Mouse (Mus musculus): Measurements from ENCODE around the gene Prdx5. TPM values are rescaled to one million over a fixed set of nuclear protein-coding genes. Genes with fewer than 3 reads are reported as not detected.
A peak's percentile ranks its signal among the peaks of the same experiment; 100 is the strongest.

The Prdx5 gene
- polyA plus RNA-seq, 1 experiment from 2014 or later = 150 TPM

Small RNA genes within 50 kb of the gene (microRNA-seq; reads per million reads assigned to microRNA genes)
- 3.5 reads per million, percentile 33 among the genes with 10 or more reads in this experiment for gene Mir6990 (ENCODE audit: borderline number of aligned reads)

Other genes with a start within 250 kb of the Prdx5 start
- gene Rps6ka4, start 69.5 kb downstream of the Prdx5 start, polyA plus RNA-seq (2014; fragmentation: Nextera tagmentation; extraction: Ambion mirVana) = 11.1 and 11.7 TPM in 2 replicates
- 0.15 and 0.84 TPM in 2 replicates for gene Ccdc88b, start 51.9 kb downstream of the Prdx5 start, polyA plus RNA-seq (2014; fragmentation: Nextera tagmentation; extraction: Ambion mirVana)
- gene Trmt112, start 408 bp downstream of the Prdx5 start, polyA plus RNA-seq (2014; fragmentation: Nextera tagmentation; extraction: Ambion mirVana) = 91.5 and 97.8 TPM in 2 replicates
- 9.0 and 10.5 TPM in 2 replicates for gene Esrra, start 11.7 kb upstream of the Prdx5 start, polyA plus RNA-seq (2014; fragmentation: Nextera tagmentation; extraction: Ambion mirVana)
- 1.9 and 3.9 TPM in 2 replicates for gene Catsperz, start 15.3 kb upstream of the Prdx5 start, polyA plus RNA-seq (2014; fragmentation: Nextera tagmentation; extraction: Ambion mirVana)
- gene Kcnk4, start 24.4 kb upstream of the Prdx5 start, polyA plus RNA-seq (2014; fragmentation: Nextera tagmentation; extraction: Ambion mirVana) = 0.17 and 0.46 TPM in 2 replicates
- gene Bad, start 31.8 kb upstream of the Prdx5 start, polyA plus RNA-seq (2014; fragmentation: Nextera tagmentation; extraction: Ambion mirVana) = 54.9 and 55.7 TPM in 2 replicates
- 22.4 and 23.7 TPM in 2 replicates for gene Gpr137, start 32.4 kb upstream of the Prdx5 start, polyA plus RNA-seq (2014; fragmentation: Nextera tagmentation; extraction: Ambion mirVana)
- 162 and 177 TPM in 2 replicates for gene Ppp1r14b, start 64.9 kb upstream of the Prdx5 start, polyA plus RNA-seq (2014; fragmentation: Nextera tagmentation; extraction: Ambion mirVana)
- 17.2 and 20.1 TPM in 2 replicates for gene Plcb3, start 66.4 kb upstream of the Prdx5 start, polyA plus RNA-seq (2014; fragmentation: Nextera tagmentation; extraction: Ambion mirVana)
- 84.5 and 88.4 TPM in 2 replicates for gene Fkbp2, start 70.4 kb upstream of the Prdx5 start, polyA plus RNA-seq (2014; fragmentation: Nextera tagmentation; extraction: Ambion mirVana)
- gene Vegfb, start 77.5 kb upstream of the Prdx5 start, polyA plus RNA-seq (2014; fragmentation: Nextera tagmentation; extraction: Ambion mirVana) = 76.9 and 79.1 TPM in 2 replicates
- gene Dnajc4, start 82.5 kb upstream of the Prdx5 start, polyA plus RNA-seq (2014; fragmentation: Nextera tagmentation; extraction: Ambion mirVana) = 26.3 and 28.5 TPM in 2 replicates
- gene Nudt22, start 86.0 kb upstream of the Prdx5 start, polyA plus RNA-seq (2014; fragmentation: Nextera tagmentation; extraction: Ambion mirVana) = 24.6 and 25.2 TPM in 2 replicates
- 13.4 and 14.7 TPM in 2 replicates for gene Trpt1, start 86.0 kb upstream of the Prdx5 start, polyA plus RNA-seq (2014; fragmentation: Nextera tagmentation; extraction: Ambion mirVana)
- gene Fermt3, start 109.4 kb upstream of the Prdx5 start, polyA plus RNA-seq (2014; fragmentation: Nextera tagmentation; extraction: Ambion mirVana) = 11.5 and 11.9 TPM in 2 replicates
- gene Stip1, start 129.9 kb upstream of the Prdx5 start, polyA plus RNA-seq (2014; fragmentation: Nextera tagmentation; extraction: Ambion mirVana) = 266 and 283 TPM in 2 replicates
- gene Macrod1, start 146.7 kb upstream of the Prdx5 start, polyA plus RNA-seq (2014; fragmentation: Nextera tagmentation; extraction: Ambion mirVana) = 13.3 and 16.7 TPM in 2 replicates
- gene Flrt1, start 195.6 kb upstream of the Prdx5 start, polyA plus RNA-seq (2014; fragmentation: Nextera tagmentation; extraction: Ambion mirVana) = 0.79 and 0.97 TPM in 2 replicates